Comparison of ENCODE assay signal across 9 mouse cellular contexts in genomic region chr13:31803166-31804093, GRCm38 (mm10). TPM values are rescaled to one million over a fixed set of nuclear protein-coding genes. Genes with fewer than 3 reads are reported as not detected.
DNase-seq lines count a peak whose midpoint lies in the region; ATAC-seq and TF ChIP-seq lines count a peak whose summit lies in the region.
"Had no signal": no experiment of that assay in that cellular context is flagged by ENCODE, and none has a peak within 500 bp of the region (broad histone marks: within the 10 kb centered on the region; RNA-seq: fewer than 3 reads in every experiment).

No protein-coding gene starts in this region.

- under 1% methylated on average over 31 of the region's 31 CpGs for WGBS in embryonic facial prominence, embryonic 11.5 days
- WGBS in limb, embryonic 12.5 days = 1% methylated on average over 31 of the region's 31 CpGs

- H3K9ac ChIP-seq in embryonic facial prominence, embryonic 11.5 days (replicated peaks; ENCODE audit: low read length) = no peak overlapping the region
- H3K9ac ChIP-seq in limb, embryonic 12.5 days (replicated peaks) = no peak overlapping the region
- H3K9ac ChIP-seq: liver, postnatal 0 days had no signal

- H3K9me3 ChIP-seq in embryonic facial prominence, embryonic 11.5 days (replicated peaks; ENCODE audit: control insufficient read depth, low read length) = no peaks in the 10 kb centered on the region
- H3K9me3 ChIP-seq in limb, embryonic 12.5 days = no peaks in the 10 kb centered on the region

- no peak for ATAC-seq in embryonic facial prominence, embryonic 11.5 days (replicated peaks; ENCODE audit: insufficient number of reproducible peaks, low FRiP score, low TSS enrichment, low read depth)
- ATAC-seq in limb, embryonic 12.5 days (ENCODE audit: insufficient number of reproducible peaks, insufficient read depth, low FRiP score, low TSS enrichment, low read depth) = no peak
- ATAC-seq: liver, postnatal 0 days had no signal

- no peaks in the 10 kb centered on the region; the same call in 1 of the 2 replicates for H3K36me3 ChIP-seq in embryonic facial prominence, embryonic 11.5 days (replicated peaks; ENCODE audit: control insufficient read depth, insufficient read depth, low read depth, low read length)
- 0 out of 2 replicates have a peak, but pooled peaks cover 7% of the 10 kb centered on the region for H3K36me3 ChIP-seq in limb, embryonic 12.5 days

- peaks cover 15% of the 10 kb centered on the region for H3K4me1 ChIP-seq in embryonic facial prominence, embryonic 11.5 days (ENCODE audit: control insufficient read depth, insufficient read depth, low read length)
- H3K4me1 ChIP-seq in limb, embryonic 12.5 days (replicated peaks) = peaks cover 51% of the 10 kb centered on the region

- H3K4me3 ChIP-seq in embryonic facial prominence, embryonic 11.5 days (ENCODE audit: low read depth, low read length) = peak overlapping the region; percentile 12; the same call in 1 of the 2 replicates
- H3K4me3 ChIP-seq in limb, embryonic 12.5 days (replicated peaks) = peak overlapping the region; percentile 6; the same call in 1 of the 2 replicates

- peak overlapping the region; percentile 24; the same call in 1 of the 2 replicates for H3K4me2 ChIP-seq in embryonic facial prominence, embryonic 11.5 days (ENCODE audit: low read depth, low read length)
- peak overlapping the region; percentile 71 for H3K4me2 ChIP-seq in limb, embryonic 12.5 days

- no peak overlapping the region for H3K27ac ChIP-seq in embryonic facial prominence, embryonic 11.5 days (replicated peaks; ENCODE audit: low read depth, low read length)
- no peak overlapping the region for H3K27ac ChIP-seq in limb, embryonic 12.5 days

- DNase-seq in kidney, adult 9 months = peak; percentile 30
- DNase-seq in kidney, adult 11 months = no peak
- DNase-seq in brain, embryonic 14.5 days (ENCODE audit: low read depth) = peak; percentile 42
- peak; percentile 40 for DNase-seq in embryonic facial prominence, embryonic 11.5 days (ENCODE audit: low spot score)
- no peak for DNase-seq in frontal cortex, postnatal 36 days (ENCODE audit: low spot score in 2 of 2)
- DNase-seq in frontal cortex, adult 2 months (ENCODE audit: extremely low spot score in 1 of 2, low spot score in 1 of 2) = no peak
- DNase-seq: cerebellum, postnatal 25 days; liver, postnatal 0 days had no signal

- no peak for TF ChIP-seq CTCF in brain, embryonic 14.5 days (IDR thresholded peaks at IDR 0.05; ENCODE audit: borderline replicate concordance, extremely low read depth, insufficient read depth, insufficient read length)

- TF ChIP-seq POLR2A in brain, embryonic 14.5 days (IDR thresholded peaks at IDR 0.05; ENCODE audit: borderline replicate concordance, extremely low read depth, insufficient read depth, insufficient read length, poor library complexity, severe bottlenecking) = no peak

- H3K27me3 ChIP-seq in embryonic facial prominence, embryonic 11.5 days (ENCODE audit: control insufficient read depth, insufficient read depth, low read length) = peaks cover 40% of the 10 kb centered on the region
- peaks cover 99% of the 10 kb centered on the region for H3K27me3 ChIP-seq in limb, embryonic 12.5 days

RNA-seq across cellular contexts. Expression of gene Foxc1, which starts 3.0 kb away (rescaled TPM):
- polyA plus RNA-seq in brain, embryonic 14.5 days (2012; rRNA removed) = 3.8 and 6.3 TPM in 2 replicates
- polyA plus RNA-seq in embryonic facial prominence, embryonic 11.5 days (2014; fragmentation: Nextera tagmentation; extraction: Ambion mirVana) = 9.3 and 10.6 TPM in 2 replicates
- 7.5 and 8.5 TPM in 2 replicates for polyA plus RNA-seq in limb, embryonic 12.5 days (2016; fragmentation: Nextera tagmentation; extraction: Ambion mirVana)
- 2.8 and 3.3 TPM in 2 replicates for polyA plus RNA-seq in frontal cortex, adult 2 months (2012; rRNA removed)
- polyA plus RNA-seq: liver, postnatal 0 days had no signal

Comparison
In these comparisons a context has a peak if more than half of its experiments do, and no peak if none do; other contexts are left out.
1. DNase-seq: peak in kidney, adult 9 months (single experiment), brain, embryonic 14.5 days (single experiment) and embryonic facial prominence, embryonic 11.5 days (single experiment); none in kidney, adult 11 months (single experiment), frontal cortex, postnatal 36 days (0 of 2) and frontal cortex, adult 2 months (0 of 2).